In the genomic region with DNA sequence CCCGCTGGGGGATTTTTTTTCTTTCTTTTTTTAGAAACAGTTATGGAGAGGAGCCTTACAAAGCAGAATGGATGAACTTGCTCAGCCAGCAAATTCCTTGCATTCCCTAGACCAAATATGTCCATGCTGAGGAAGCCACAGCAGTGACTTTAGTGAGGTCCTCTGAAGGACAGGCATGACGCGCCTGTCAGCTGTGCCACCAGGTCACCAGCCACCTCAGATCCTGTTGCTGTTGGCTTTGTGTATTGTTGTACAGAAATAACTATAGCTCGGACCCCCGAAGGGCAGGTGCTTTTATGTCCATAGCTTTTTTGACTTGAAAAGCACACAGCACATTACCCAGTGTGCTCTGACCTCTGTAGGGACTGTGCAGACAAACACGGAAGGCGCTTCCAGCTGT, we compare ENCODE assay signal across 9 mouse cellular contexts. TPM values are rescaled to one million over a fixed set of nuclear protein-coding genes. Genes with fewer than 3 reads are reported as not detected.
DNase-seq lines count a peak whose midpoint lies in the region; ATAC-seq and TF ChIP-seq lines count a peak whose summit lies in the region.
"Had no signal": no experiment of that assay in that cellular context is flagged by ENCODE, and none has a peak within 500 bp of the region (broad histone marks: within the 10 kb centered on the region; RNA-seq: fewer than 3 reads in every experiment).

No protein-coding gene starts in this region.

- peak; percentile 88 for ATAC-seq in Patski
- peak; percentile 91 for ATAC-seq in heart, embryonic 15.5 days (replicated peaks; ENCODE audit: insufficient number of reproducible peaks, insufficient read depth, low FRiP score, low read depth)
- peak; percentile 75 for ATAC-seq in limb, embryonic 15.5 days (ENCODE audit: insufficient number of reproducible peaks, low FRiP score, low TSS enrichment, low read depth)
- no peak for ATAC-seq in megakaryocyte-erythroid progenitor cell, adult 5-6 weeks (replicated peaks; ENCODE audit: low FRiP score, low TSS enrichment, poor library complexity, severe bottlenecking)

- no peak overlapping the region for H3K9ac ChIP-seq in heart, embryonic 15.5 days
- no peak overlapping the region for H3K9ac ChIP-seq in limb, embryonic 15.5 days
- H3K9ac ChIP-seq: neural tube, embryonic 13.5 days had no signal

- POLR2A ChIA-PET in Patski (lab: Charles Lee): interaction anchor here (0.9 to 1.6 kb wide), 6 partner anchors 15 to 658 kb away, joined by 3 to 8 read pairs (median 5); a partner anchor contains a TSS

- H3K27me3 ChIP-seq in Patski: no peaks in the 10 kb centered on the region
- H3K27me3 ChIP-seq in heart, embryonic 15.5 days: no peaks in the 10 kb centered on the region
- no peaks in the 10 kb centered on the region for H3K27me3 ChIP-seq in limb, embryonic 15.5 days
- H3K27me3 ChIP-seq: neural tube, embryonic 13.5 days had no signal

- H3K4me3 ChIP-seq in heart, embryonic 15.5 days: no peak overlapping the region
- H3K4me3 ChIP-seq in limb, embryonic 15.5 days: no peak overlapping the region
- H3K4me3 ChIP-seq: neural tube, embryonic 13.5 days had no signal

- no peak overlapping the region for H3K4me2 ChIP-seq in heart, embryonic 15.5 days
- no peak overlapping the region for H3K4me2 ChIP-seq in limb, embryonic 15.5 days
- H3K4me2 ChIP-seq: neural tube, embryonic 13.5 days had no signal

- in situ Hi-C loops in Patski (cut with MboI; ENCODE audit: low pct_unique_long_range_greater_than_20kb): loop anchor here (10.0 to 25.0 kb wide), 2 partner anchors 61 to 1169 kb away; no protein-coding TSS in a partner anchor

- DNase-seq in adrenal gland, adult (ENCODE audit: inconsistent age in 2 of 2, low spot score in 1 of 2): peak; percentile 48 to 75
- no peak for DNase-seq in adrenal gland, postnatal 4 days (ENCODE audit: low spot score in 2 of 2)
- DNase-seq in Patski (ENCODE audit: low read depth, low spot score): no peak
- DNase-seq in thymus, postnatal 14 days: no peak
- no peak for DNase-seq in layer of hippocampus, adult 9-11 months

- H3K9me3 ChIP-seq in heart, embryonic 15.5 days (replicated peaks): no peaks in the 10 kb centered on the region
- H3K9me3 ChIP-seq in limb, embryonic 15.5 days: no peaks in the 10 kb centered on the region
- H3K9me3 ChIP-seq: neural tube, embryonic 13.5 days had no signal

- no peak for TF ChIP-seq CTCF in Patski (IDR thresholded peaks at IDR 0.05)

- H3K4me1 ChIP-seq in heart, embryonic 15.5 days (replicated peaks): peaks cover 29% of the 10 kb centered on the region
- 0 out of 2 replicates have a peak, but pooled peaks cover 2% of the 10 kb centered on the region for H3K4me1 ChIP-seq in limb, embryonic 15.5 days

- 28% methylated on average over 7 of the region's 7 CpGs for WGBS in heart, embryonic 15.5 days
- 69% methylated on average over 7 of the region's 7 CpGs for WGBS in limb, embryonic 15.5 days

- no peaks in the 10 kb centered on the region for H3K36me3 ChIP-seq in heart, embryonic 15.5 days
- H3K36me3 ChIP-seq in limb, embryonic 15.5 days: no peaks in the 10 kb centered on the region
- H3K36me3 ChIP-seq: neural tube, embryonic 13.5 days had no signal

- CTCF ChIA-PET in Patski (lab: Charles Lee): interaction anchor here (0.8 to 1.8 kb wide), 9 partner anchors 8 to 601 kb away, joined by 3 to 6 read pairs (median 3); no protein-coding TSS in a partner anchor

- peak overlapping the region; percentile 93 for H3K27ac ChIP-seq in heart, embryonic 15.5 days
- peak overlapping the region; percentile 12; the same call in 1 of the 2 replicates for H3K27ac ChIP-seq in limb, embryonic 15.5 days
- H3K27ac ChIP-seq: neural tube, embryonic 13.5 days had no signal

RNA-seq across cellular contexts. Expression of a gene that starts 38.1 kb away (rescaled TPM):
- total RNA-seq in adrenal gland, postnatal 4 days (2021): 10 to 100 TPM; 27.9 to 28.1 TPM
- 8.6 TPM for polyA plus RNA-seq in Patski (2021)
- 11.2 TPM in 2 replicates for polyA plus RNA-seq in heart, embryonic 15.5 days (2015; fragmentation: Nextera tagmentation; extraction: Ambion mirVana)
- polyA plus RNA-seq in limb, embryonic 15.5 days (2015; fragmentation: Nextera tagmentation; extraction: Ambion mirVana): 11.9 and 12.1 TPM in 2 replicates
- total RNA-seq in megakaryocyte-erythroid progenitor cell, adult 5-6 weeks (2014; fragmentation: Nextera tagmentation): 10.9 and 16.2 TPM in 2 replicates
- 10.0 and 10.3 TPM in 2 replicates for total RNA-seq in megakaryocyte-erythroid progenitor cell, adult 5-6 weeks (2017)

Comparison
In these comparisons a context has a peak if more than half of its experiments do, and no peak if none do; other contexts are left out.
1. DNase-seq: peak in adrenal gland, adult (2 of 2); none in adrenal gland, postnatal 4 days (0 of 2), Patski (single experiment), thymus, postnatal 14 days (single experiment) and layer of hippocampus, adult 9-11 months (single experiment).